Mouse (Mus musculus) liver, embryonic 14.5 days (tissue): ENCODE measurements around the gene Ruvbl2. TPM values are rescaled to one million over a fixed set of nuclear protein-coding genes. Genes with fewer than 3 reads are reported as not detected.

Source experiments
- ATAC-seq: fragments of 200-750 bp; cut with Nextera tagmentation; 2 replicates; pipeline ENCODE4 v1.8.0; 2017; ENCODE audit warnings: moderate number of reproducible peaks, mild to moderate bottlenecking, moderate library complexity; ENCODE audit not compliant: insufficient read depth
- DNase-seq, 3 experiments: peaks; one replicate each; pipeline ENCODE4 v3.0.0-alpha.2; 2012 to 2013; ENCODE audit warnings: low read depth in 3 of 3, low spot score in 3 of 3
- H3K27ac ChIP-seq: fragments of 300-500 bp; sonication (generic); 2 replicates; pipeline ENCODE4 v1.5.1; 2014; ENCODE audit warnings: moderate library complexity, mild to moderate bottlenecking, control low read depth, inconsistent platforms
- H3K27me3 ChIP-seq: fragments of 300-500 bp; sonication (generic); 2 replicates; pipeline ENCODE4 v1.6.1; 2014; ENCODE audit warnings: mild to moderate bottlenecking, low read length, moderate library complexity; ENCODE audit not compliant: control insufficient read depth, insufficient read depth
- H3K36me3 ChIP-seq: fragments of 300-500 bp; sonication (generic); replicated peaks from 2 replicates; pipeline ENCODE4 v1.6.1; 2014; ENCODE audit warnings: low read depth; ENCODE audit not compliant: control insufficient read depth, insufficient read depth
- H3K4me1 ChIP-seq, 2 experiments: fragments of 200-500 bp in 1 of 2; fragments of 300-500 bp in 1 of 2; sonication (generic) in 1 of 2; replicated peaks; 2 replicates each; pipeline ENCODE4 v1.6.1; 2012 to 2014; ENCODE audit warnings: antibody characterized with exemption in 1 of 2, inconsistent platforms in 1 of 2, low read length in 1 of 2; ENCODE audit not compliant: control insufficient read depth in 2 of 2, insufficient read depth in 2 of 2
- H3K4me2 ChIP-seq: fragments of 300-500 bp; sonication (generic); 2 replicates; pipeline ENCODE4 v1.6.1; 2014; ENCODE audit warnings: low read depth, mild to moderate bottlenecking, control low read depth, moderate library complexity
- H3K4me3 ChIP-seq, 2 experiments: fragments of 200-500 bp in 1 of 2; fragments of 300-500 bp in 1 of 2; sonication (generic) in 1 of 2; 2 replicates each; pipeline ENCODE4 v1.5.1; 2012 to 2014; ENCODE audit warnings: low read depth in 2 of 2, low read length in 2 of 2, mild to moderate bottlenecking in 2 of 2, control low read depth in 1 of 2, inconsistent platforms in 1 of 2, moderate library complexity in 1 of 2; ENCODE audit not compliant: insufficient read depth in 1 of 2
- H3K9ac ChIP-seq: fragments of 300-500 bp; sonication (generic); replicated peaks from 2 replicates; pipeline ENCODE4 v1.6.1; 2014; ENCODE audit warnings: mild to moderate bottlenecking, control low read depth, moderate library complexity
- H3K9me3 ChIP-seq: fragments of 300-500 bp; sonication (generic); 2 replicates; pipeline ENCODE4 v1.6.1; 2016; ENCODE audit warnings: low read length, mixed read lengths; ENCODE audit not compliant: control insufficient read depth
- CTCF ChIP-seq: IDR thresholded peaks from 2 replicates; pipeline ENCODE4 v1.5.1; 2016; ENCODE audit warnings: antibody characterized with exemption, low read depth, control low read depth
- EP300 ChIP-seq: IDR thresholded peaks from 2 replicates; pipeline ENCODE4 v1.6.1; 2016; ENCODE audit warnings: antibody characterized with exemption, low read depth
- WGBS: fragments of 180-500 bp; shearing (Covaris S2); extraction: QIAGEN DNeasy Blood & Tissue Kit; methylation state at CpG from one replicate; pipeline ENCODE4 v1.1.7; 2014; ENCODE audit not compliant: insufficient replicate concordance; 5-methylcytosine and 5-hydroxymethylcytosine counted together
- polyA plus RNA-seq, 2 experiments: library from polyadenylated mRNA; depleted of rRNA in 1 of 2; stranded (reverse) in 1 of 2; unstranded in 1 of 2; fragments of >200 nt; fragmentation: Nextera tagmentation in 1 of 2; extraction: Ambion mirVana in 1 of 2; gene quantifications; 2 replicates each; pipeline versions ENCODE4 v1.2.1 to v1.2.3; 2012 to 2014

Ruvbl2 gene
- polyA plus RNA-seq, 2 experiments = 65.7 to 67.5 TPM

- TF ChIP-seq EP300 (no peak), CTCF (no peak)
- Histone ChIP-seq H3K4me2 (no peak overlapping the region), H3K9me3 (no peaks in the 10 kb centered on the region), H3K36me3 (no peaks in the 10 kb centered on the region), H3K4me3 (no peak overlapping the region), H3K9ac (no peak overlapping the region), H3K27me3 (no peaks in the 10 kb centered on the region), H3K27ac (no peak overlapping the region), H3K4me1 (peaks cover 0 to 11% of the 10 kb centered on the region in 2 experiments; a peak in 2 of 4 replicates)
- 45% methylated on average over 22 of the region's 22 CpGs for WGBS
- ATAC-seq (no peak), DNase-seq (no peak)
These were observed 5.9 kb upstream of the Ruvbl2 start for GRCm38 (mm10) chr7:45443526-45444420.

- no peak overlapping the region for H3K27ac ChIP-seq
- 45% methylated on average over 6 of the region's 6 CpGs for WGBS
- DNase-seq (no peak), ATAC-seq (no peak)
- peaks cover 0 to 14% of the 10 kb centered on the region in 2 experiments; a peak in 2 of 4 replicates for H3K4me1 ChIP-seq
- no peak overlapping the region for H3K4me2 ChIP-seq
- TF ChIP-seq EP300 (no peak), CTCF (no peak)
- H3K27me3 ChIP-seq = no peaks in the 10 kb centered on the region
- H3K9ac ChIP-seq = no peak overlapping the region
- no peaks in the 10 kb centered on the region for H3K9me3 ChIP-seq
- H3K36me3 ChIP-seq = no peaks in the 10 kb centered on the region
- no peak overlapping the region for H3K4me3 ChIP-seq
These were observed 850 bp downstream of the Ruvbl2 start for GRCm38 (mm10) chr7:45437046-45437445.

DNA sequence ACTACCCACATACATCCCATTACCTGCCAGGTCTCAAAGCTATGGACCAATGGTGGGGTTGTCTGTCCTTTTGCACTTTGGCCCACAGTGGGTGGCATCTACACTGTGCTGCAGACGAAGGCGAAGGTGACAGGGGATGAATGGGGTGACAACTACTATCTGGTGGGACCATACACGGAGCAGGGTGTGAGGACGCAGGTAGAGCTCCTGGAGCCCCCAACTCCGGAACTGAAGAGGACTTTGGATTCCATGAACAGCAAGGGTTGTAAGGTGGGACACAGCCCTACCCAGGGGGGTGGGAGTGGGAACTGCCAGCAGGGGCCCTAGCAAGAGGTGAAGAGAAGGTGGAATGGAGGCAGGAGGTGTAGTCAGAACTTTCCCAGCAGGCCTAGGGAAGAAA lies 1.5 kb downstream of the Ruvbl2 start:
- Histone ChIP-seq H3K4me1 (peaks cover 0 to 14% of the 10 kb centered on the region in 2 experiments; a peak in 2 of 4 replicates), H3K36me3 (peaks cover 2% of the 10 kb centered on the region; the same call in 1 of the 2 replicates), H3K4me2 (no peak overlapping the region), H3K27me3 (no peaks in the 10 kb centered on the region), H3K27ac (no peak overlapping the region), H3K9me3 (no peaks in the 10 kb centered on the region), H3K9ac (no peak overlapping the region), H3K4me3 (no peak overlapping the region)
- TF ChIP-seq CTCF (no peak), EP300 (no peak)
- DNase-seq = no peak
- WGBS = 70% methylated on average over 5 of the region's 5 CpGs
- no peak for ATAC-seq

- H3K4me3 ChIP-seq = peak overlapping the region; percentile 39 to 51
- DNase-seq = no peak
- no peak for ATAC-seq
- no peak for TF ChIP-seq EP300
- H3K9ac ChIP-seq = peak overlapping the region; percentile 58
- H3K4me2 ChIP-seq = peak overlapping the region; percentile 73
- H3K36me3 ChIP-seq = peaks cover 3% of the 10 kb centered on the region; the same call in 1 of the 2 replicates
- no peak overlapping the region for H3K27ac ChIP-seq
- H3K9me3 ChIP-seq = no peaks in the 10 kb centered on the region
- 5% methylated on average over 16 of the region's 16 CpGs for WGBS
- H3K4me1 ChIP-seq = peaks cover 0 to 14% of the 10 kb centered on the region in 2 experiments; a peak in 2 of 4 replicates
- no peaks in the 10 kb centered on the region for H3K27me3 ChIP-seq
These were observed 2.9 kb downstream of the Ruvbl2 start for GRCm38 (mm10) chr7:45435038-45435437.
